Mouse (Mus musculus): ENCODE data around the gene Mpeg1. TPM values are rescaled to one million over a fixed set of nuclear protein-coding genes. Genes with fewer than 3 reads are reported as not detected.

The Mpeg1 gene
- total RNA-seq, 2 experiments from 2014 or later = 15.1 to 16.1 TPM

- DNase-seq = no peak
Observed at GRCm38 (mm10) chr19:12493453-12494186, 33.0 kb downstream of the Mpeg1 start.

DNA sequence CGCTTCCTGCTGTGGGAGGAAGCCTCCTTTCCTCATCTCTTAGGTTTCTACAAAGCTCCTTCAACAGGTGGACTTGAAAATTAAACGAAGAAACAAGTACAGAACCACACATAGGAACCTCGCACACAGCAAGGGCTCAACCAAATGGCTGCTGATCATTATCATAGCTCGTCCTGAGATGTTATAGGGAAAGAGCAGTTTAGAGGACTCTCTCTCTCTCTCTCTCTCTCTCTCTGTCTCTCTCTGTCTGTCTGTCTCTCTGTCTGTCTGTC is 33.5 kb downstream of the Mpeg1 start:
- DNase-seq = no peak

DNA sequence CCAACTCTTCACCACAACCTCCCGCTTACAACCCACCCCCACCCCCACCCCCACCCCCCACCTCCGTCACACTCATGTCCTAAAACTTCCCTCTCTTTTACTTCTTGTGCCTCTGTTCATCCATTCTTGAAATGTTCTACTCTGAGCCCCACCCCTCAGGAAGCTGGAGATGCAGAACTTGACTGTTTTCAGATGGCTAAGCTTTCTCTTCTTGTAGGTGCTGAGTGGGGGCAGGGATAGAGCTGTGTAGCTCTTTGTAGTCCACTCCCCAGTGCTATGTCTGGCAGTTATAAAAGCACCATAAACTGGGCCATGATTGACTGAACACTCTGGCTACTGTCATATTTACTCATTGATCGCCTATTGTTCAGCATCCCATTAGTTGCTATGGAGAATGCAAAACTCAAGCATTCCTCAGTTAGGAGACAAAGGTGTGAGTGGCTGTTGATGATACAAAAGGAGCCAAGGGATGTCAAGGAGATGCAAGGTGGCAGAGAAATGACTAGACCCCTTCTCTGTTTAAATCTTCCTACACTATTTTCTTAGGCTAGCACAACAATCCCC is 34.5 kb downstream of the Mpeg1 start:
- DNase-seq = no peak

DNA sequence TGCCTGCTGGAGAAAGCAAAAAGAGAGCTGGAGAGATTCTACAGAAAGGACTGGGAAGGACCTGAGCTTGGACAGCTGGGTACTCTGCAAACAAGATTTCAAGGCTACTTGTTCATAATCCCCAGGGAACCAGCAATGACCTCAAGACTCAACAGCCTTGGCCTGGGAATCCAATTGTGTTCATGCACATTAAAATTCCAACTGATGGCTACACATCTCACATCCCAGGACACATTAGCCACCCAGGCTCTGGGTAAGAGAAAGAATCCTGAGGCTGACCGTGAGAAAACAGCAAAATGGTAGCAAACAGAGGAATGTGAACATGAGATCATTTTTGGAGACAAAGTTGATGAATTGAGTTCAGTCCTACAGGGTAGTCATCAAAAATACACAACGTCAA is 35.7 kb downstream of the Mpeg1 start:
- no peak for DNase-seq

DNA sequence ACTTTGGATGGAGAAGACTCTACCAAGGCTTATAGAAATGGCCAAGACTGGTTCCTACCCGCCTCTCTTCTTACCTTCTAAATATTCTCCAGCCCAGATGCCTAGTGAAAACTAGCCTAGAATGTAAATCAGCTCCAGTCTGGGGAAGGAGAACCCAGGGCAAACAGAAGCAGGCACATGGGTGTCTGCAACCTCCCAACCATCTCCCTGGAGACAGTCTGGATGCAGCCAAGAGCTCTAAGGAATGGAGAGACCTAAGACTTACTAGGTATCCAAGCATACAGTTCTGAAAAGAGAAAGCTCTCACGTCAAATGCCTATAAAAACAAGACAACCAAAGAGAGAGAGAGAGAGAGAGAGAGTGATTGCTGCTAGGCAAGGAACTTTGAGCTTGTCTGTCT is 37.3 kb downstream of the Mpeg1 start:
- DNase-seq = no peak

DNA sequence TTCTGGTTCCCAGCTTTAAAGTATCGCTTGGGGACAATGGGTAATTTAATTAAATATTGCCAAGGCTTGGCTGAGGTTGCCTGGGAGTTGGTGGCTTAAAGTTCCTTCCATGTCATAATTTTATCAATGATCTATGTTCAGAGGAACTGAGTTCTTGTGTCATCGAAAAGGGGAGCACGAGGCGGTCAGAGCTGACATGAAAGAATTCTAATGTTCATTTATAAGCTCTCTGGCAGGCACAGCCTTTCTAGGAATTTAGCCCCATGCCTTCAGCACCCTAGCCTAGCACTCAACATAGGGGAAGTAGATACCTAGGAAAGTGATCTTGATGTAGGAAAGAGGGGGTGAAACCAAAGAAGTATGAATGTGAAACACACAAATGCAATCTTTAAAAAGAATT is 37.7 kb downstream of the Mpeg1 start:
- DNase-seq = no peak

- no peak for DNase-seq
Observed at GRCm38 (mm10) chr19:12498941-12499340, 38.4 kb downstream of the Mpeg1 start.

- no peak for DNase-seq
Observed at GRCm38 (mm10) chr19:12499485-12499884, 38.9 kb downstream of the Mpeg1 start.

DNA sequence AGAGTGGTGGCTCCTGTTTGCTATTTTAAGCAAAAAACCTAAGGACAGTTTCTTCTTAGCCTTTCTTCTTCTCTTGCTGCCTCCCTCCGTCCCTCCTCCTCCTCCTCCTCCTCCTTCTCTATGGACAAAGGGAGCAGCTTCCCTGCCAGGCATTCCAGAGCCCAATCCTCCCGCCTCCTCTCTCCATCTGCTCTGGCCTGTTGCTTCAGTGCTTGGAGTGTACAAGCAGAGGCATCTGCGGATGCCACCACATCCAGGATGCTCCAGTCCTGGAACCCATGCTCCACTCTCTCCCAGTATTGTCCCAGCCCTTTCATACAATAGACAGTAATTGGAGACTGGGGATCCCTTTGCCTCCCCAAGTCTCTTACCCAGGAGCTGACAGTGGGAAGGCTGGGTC is 39.5 kb downstream of the Mpeg1 start:
- no peak for DNase-seq

DNA sequence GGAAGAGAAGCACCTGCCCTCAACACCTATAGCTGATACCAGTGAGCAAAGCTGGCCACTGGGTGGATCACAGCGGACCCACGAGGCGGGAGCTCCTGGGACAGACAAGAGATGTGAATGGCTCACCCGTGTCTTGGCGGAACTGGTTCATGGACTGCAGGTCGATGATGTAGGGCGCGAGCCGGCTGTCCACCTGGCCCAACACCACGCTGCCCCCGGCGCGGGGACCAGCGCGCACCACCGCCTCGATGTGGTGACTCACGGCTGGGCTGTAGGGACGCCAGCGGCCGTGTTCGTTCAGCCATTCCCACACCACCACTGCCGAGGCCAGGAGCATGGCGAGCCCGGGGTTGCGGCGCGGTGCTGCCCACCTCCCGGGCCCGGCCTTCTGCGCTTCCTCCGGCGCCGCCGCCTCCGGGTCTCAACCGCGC is 40.3 kb downstream of the Mpeg1 start:
- peak; percentile 73 for DNase-seq

- peak; percentile 96 for DNase-seq
Observed at GRCm38 (mm10) chr19:12501370-12502347, 41.1 kb downstream of the Mpeg1 start, which contains the start of gene Dtx4. Gene Dtx4, minus strand, starts transcription at chr19:12501454.

DNA sequence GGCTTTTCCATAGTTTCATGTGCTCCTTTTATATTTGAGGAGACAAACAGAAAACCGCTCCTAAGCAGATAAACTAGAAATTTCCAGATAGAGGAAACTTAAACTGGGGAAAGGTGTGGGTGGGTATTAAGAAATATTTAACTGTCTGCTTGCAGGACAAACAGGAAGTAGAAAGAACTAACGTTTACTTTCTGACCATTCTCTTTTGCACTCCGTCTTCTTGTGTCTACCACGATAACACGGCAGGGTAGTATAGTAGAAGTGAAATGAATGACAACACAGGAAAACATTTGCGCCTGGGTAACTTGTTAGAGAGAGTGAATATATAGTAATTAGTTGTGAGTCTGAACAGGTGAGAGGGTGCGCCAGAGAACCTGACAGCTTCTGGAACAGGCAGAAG is 42.2 kb downstream of the Mpeg1 start:
- DNase-seq = no peak

GRCm38 (mm10) chr19:12514621-12515020 is 54.0 kb downstream of the Mpeg1 start:
- DNase-seq = no peak

Other genes with a start within 250 kb of the Mpeg1 start
- not detected for gene Olfr1432, start 228.2 kb upstream of the Mpeg1 start, total RNA-seq (2021)
- gene Olfr262, start 219.1 kb upstream of the Mpeg1 start, total RNA-seq (2021) = not detected
- not detected for gene Olfr235, start 199.7 kb upstream of the Mpeg1 start, total RNA-seq (2021)
- not detected for gene Olfr1434, start 180.9 kb upstream of the Mpeg1 start, total RNA-seq (2021)
- not detected for gene Olfr1436, start 161.6 kb upstream of the Mpeg1 start, total RNA-seq (2021)
- not detected for gene Olfr1437, start 135.7 kb upstream of the Mpeg1 start, total RNA-seq (2021)
- gene Olfr1438-ps1, start 124.9 kb upstream of the Mpeg1 start, total RNA-seq (2021) = not detected
- not detected for gene Olfr1440, start 73.5 kb upstream of the Mpeg1 start, total RNA-seq (2021)
- gene Olfr1441, start 43.3 kb upstream of the Mpeg1 start, total RNA-seq (2021) = not detected
- not detected for gene Pfpl, start 32.9 kb upstream of the Mpeg1 start, total RNA-seq (2021)
- 10 to 100 TPM; 22.5 to 24.4 TPM for gene Dtx4, start 40.7 kb downstream of the Mpeg1 start, total RNA-seq (2021)
- gene Fam111a, start 85.0 kb downstream of the Mpeg1 start, total RNA-seq (2021) = 10 to 100 TPM; 11.9 to 14.8 TPM
- 10 to 100 TPM; 20.3 to 53.3 TPM for gene Gm4952, start 139.2 kb downstream of the Mpeg1 start, total RNA-seq (2021)
- gene Glyat, start 172.5 kb downstream of the Mpeg1 start, total RNA-seq (2021) = 1 to 10 TPM; 4.0 to 6.2 TPM
- not detected for gene Olfr1442, start 209.7 kb downstream of the Mpeg1 start, total RNA-seq (2021)
- not detected for gene Olfr1443, start 217.3 kb downstream of the Mpeg1 start, total RNA-seq (2021)
- gene Keg1, start 235.0 kb downstream of the Mpeg1 start, total RNA-seq (2021) = 1 to 10 TPM; 3.3 to 5.8 TPM